22 mouse cellular contexts compared by ENCODE assay signal in the genomic region with DNA sequence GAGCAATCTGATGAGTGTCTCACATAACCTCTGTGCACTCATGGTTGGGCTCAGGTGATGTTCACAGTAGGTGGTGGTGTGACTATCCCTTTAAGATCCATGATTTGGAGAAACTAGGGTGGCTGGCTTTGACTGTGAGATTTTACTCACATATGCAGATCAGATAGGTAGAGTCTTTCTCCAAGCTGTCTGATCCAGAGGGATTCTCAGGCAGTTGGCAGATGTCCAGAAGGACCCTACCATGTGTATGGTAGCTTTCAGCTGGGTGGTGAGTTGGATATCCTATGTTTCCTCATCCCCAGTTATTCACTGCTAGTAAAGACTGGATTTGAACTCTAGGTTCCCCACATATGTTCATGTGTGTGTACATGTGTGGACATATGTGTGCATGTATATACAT. TPM values are rescaled to one million over a fixed set of nuclear protein-coding genes. Genes with fewer than 3 reads are reported as not detected.
"Had no signal": no experiment of that assay in that cellular context is flagged by ENCODE, and none has a peak within 500 bp of the region (broad histone marks: within the 10 kb centered on the region; RNA-seq: fewer than 3 reads in every experiment).

No protein-coding gene starts in this region.

- H3K27me3 ChIP-seq: neural tube, embryonic 13.5 days; neural tube, embryonic 15.5 days; stomach, embryonic 15.5 days had no signal

- H3K27ac ChIP-seq: neural tube, embryonic 13.5 days; neural tube, embryonic 15.5 days; stomach, embryonic 15.5 days; stomach, postnatal 0 days had no signal

- DNase-seq: retina, postnatal 1 day; right cerebral cortex, adult 18-20 months; right cerebral cortex, postnatal 14 days; right cerebral cortex, postnatal 25 days; right cerebral cortex, postnatal 4 days; spleen, adult 18-20 months; thymus, adult 18-20 months; thymus, adult 2 months; thymus, postnatal 14 days; thymus, postnatal 25 days; thymus, postnatal 36 days; thymus, postnatal 4 days had no signal

- H3K9ac ChIP-seq: neural tube, embryonic 13.5 days; neural tube, embryonic 15.5 days; stomach, embryonic 15.5 days had no signal

- H3K9me3 ChIP-seq: neural tube, embryonic 13.5 days; neural tube, embryonic 15.5 days; stomach, embryonic 15.5 days had no signal

- H3K4me3 ChIP-seq: neural tube, embryonic 13.5 days; neural tube, embryonic 15.5 days; stomach, embryonic 15.5 days had no signal

- H3K4me1 ChIP-seq: neural tube, embryonic 13.5 days; neural tube, embryonic 15.5 days had no signal

- H3K36me3 ChIP-seq: neural tube, embryonic 13.5 days; neural tube, embryonic 15.5 days; stomach, embryonic 15.5 days had no signal

RNA-seq across cellular contexts. Expression of a gene that starts 42.6 kb away (rescaled TPM):
- total RNA-seq: neutrophil, adult 5-6 weeks had no signal
- polyA plus RNA-seq: neural tube, embryonic 13.5 days; neural tube, embryonic 15.5 days; small intestine, adult 2 months; spleen, adult 2 months; stomach, embryonic 14.5 days; stomach, embryonic 15.5 days; stomach, embryonic 16.5 days; stomach, postnatal 0 days; urinary bladder, adult 2 months had no signal
